Mouse (Mus musculus) olfactory bulb, adult 2 months (tissue): ENCODE data around the gene Fzd7. TPM values are rescaled to one million over a fixed set of nuclear protein-coding genes. Genes with fewer than 3 reads are reported as not detected.

Source experiments
- H3K27ac ChIP-seq: fragments of 200-500 bp; 2 replicates; pipeline ENCODE4 v1.5.1; 2012; ENCODE audit warnings: low read depth, low read length; ENCODE audit not compliant: insufficient read depth
- H3K4me1 ChIP-seq: fragments of 200-500 bp; 2 replicates; pipeline ENCODE4 v1.6.1; 2012; ENCODE audit warnings: low read length; ENCODE audit not compliant: control insufficient read depth, insufficient read depth
- H3K4me3 ChIP-seq: fragments of 200-500 bp; 2 replicates; pipeline ENCODE4 v1.5.1; 2012; ENCODE audit warnings: mild to moderate bottlenecking, low read depth, low read length, moderate library complexity; ENCODE audit not compliant: insufficient read depth
- CTCF ChIP-seq: fragments of 200-500 bp; IDR thresholded peaks from 2 replicates; pipeline ENCODE4 v1.5.1; 2012; ENCODE audit warnings: low read depth, mild to moderate bottlenecking, low read length, moderate library complexity; ENCODE audit not compliant: insufficient read depth
- POLR2A ChIP-seq: fragments of 200-500 bp; IDR thresholded peaks from 2 replicates; pipeline ENCODE4 v1.6.1; 2012; ENCODE audit warnings: mild to moderate bottlenecking, low read depth, low read length, moderate library complexity; ENCODE audit not compliant: insufficient read depth
- WGBS: fragments of 180-500 bp; shearing (Covaris S2); methylation state at CpG from one replicate; pipeline ENCODE4 v1.1.7; 2018; 5-methylcytosine and 5-hydroxymethylcytosine counted together
- polyA plus RNA-seq: library from polyadenylated mRNA; stranded (reverse); fragments of >200 nt; gene quantifications from 2 replicates; pipeline ENCODE4 v1.2.4, GENCODE M21; 2012; ENCODE audit warnings: low replicate concordance; ENCODE audit not compliant: missing spikeins, insufficient read depth, insufficient read length

Gene Fzd7
- polyA plus RNA-seq, 1 experiment: not detected

DNA sequence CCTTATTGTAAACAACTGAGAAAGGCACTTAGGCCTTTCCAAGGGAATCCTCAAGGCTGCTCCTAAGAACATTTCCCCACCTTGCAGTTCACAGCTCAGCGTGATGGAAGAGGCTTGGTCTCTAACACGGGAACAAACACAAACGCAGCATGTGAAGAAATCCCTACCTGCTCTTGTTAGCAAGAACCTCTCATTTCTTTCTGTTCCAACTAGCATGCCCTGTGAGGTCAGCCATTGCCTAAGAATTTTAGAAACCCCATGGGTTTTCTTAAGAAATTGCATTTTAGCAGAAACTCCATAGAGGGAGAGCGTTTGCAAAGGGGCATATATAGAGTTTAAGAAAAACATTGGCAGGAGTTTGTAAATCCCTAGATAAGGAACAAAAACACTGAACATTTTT, 6.3 kb downstream of the Fzd7 start:
- Histone ChIP-seq H3K4me1 (peaks cover 25% of the 10 kb centered on the region), H3K4me3 (no peak overlapping the region), H3K27ac (no peak overlapping the region)
- WGBS: 58% methylated on average over 4 of the region's 4 CpGs
- TF ChIP-seq CTCF (no peak), POLR2A (no peak)

DNA sequence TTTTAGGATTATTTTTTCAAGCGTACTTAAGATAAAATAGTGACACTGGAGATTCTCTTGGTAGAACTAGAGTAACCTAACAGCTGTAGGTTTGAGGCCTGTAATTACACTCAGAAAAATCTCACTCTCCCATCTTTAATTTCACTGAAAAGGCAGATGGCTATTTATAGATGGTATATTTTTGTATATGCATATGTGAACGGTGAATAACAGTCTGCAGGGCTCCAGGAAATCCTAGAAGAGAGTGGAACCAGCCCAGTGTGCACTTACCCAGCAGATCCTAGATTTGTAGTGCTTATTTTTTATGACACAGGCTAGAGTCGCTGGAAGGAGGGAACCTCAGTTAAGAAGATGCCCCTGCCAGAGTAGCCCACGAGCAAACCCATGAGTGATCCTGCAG, 6.8 kb downstream of the Fzd7 start:
- no peak overlapping the region for H3K4me3 ChIP-seq
- peaks cover 20% of the 10 kb centered on the region for H3K4me1 ChIP-seq
- WGBS: 34% methylated on average over 4 of the region's 4 CpGs
- peak overlapping the region; percentile 4; the same call in 1 of the 2 replicates for H3K27ac ChIP-seq
- TF ChIP-seq POLR2A (no peak), CTCF (no peak)

DNA sequence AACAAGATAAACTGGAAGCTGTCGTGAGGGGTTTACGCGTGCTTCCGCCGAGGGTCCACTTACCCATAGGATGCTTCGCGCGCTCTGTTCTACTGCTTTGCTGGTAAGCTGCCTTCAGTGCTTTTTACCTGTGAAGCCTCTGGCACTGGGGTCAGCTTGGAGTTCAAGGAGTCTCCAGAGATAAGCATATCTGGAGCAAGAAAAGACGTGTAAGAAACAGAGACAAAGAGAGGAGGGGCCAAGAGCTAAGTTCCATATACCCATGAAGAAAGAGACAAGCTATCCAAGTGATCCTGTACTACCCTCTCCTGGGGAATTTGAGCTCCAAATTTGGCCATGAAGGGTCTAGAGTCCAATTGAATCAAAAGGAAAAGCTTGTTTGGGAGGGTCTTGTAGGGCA, 9.3 kb downstream of the Fzd7 start:
- WGBS: 95% methylated on average over 9 of the region's 9 CpGs
- Histone ChIP-seq H3K4me3 (no peak overlapping the region), H3K4me1 (peaks cover 13% of the 10 kb centered on the region), H3K27ac (no peak overlapping the region)
- TF ChIP-seq CTCF (no peak), POLR2A (no peak)

GRCm38 (mm10) chr1:59492432-59492831, 10.2 kb downstream of the Fzd7 start:
- TF ChIP-seq POLR2A (no peak), CTCF (no peak)
- Histone ChIP-seq H3K27ac (no peak overlapping the region), H3K4me1 (peaks cover 13% of the 10 kb centered on the region), H3K4me3 (no peak overlapping the region)
- WGBS: 85% methylated on average over 4 of the region's 4 CpGs

GRCm38 (mm10) chr1:59495970-59496369, 13.7 kb downstream of the Fzd7 start:
- H3K27ac ChIP-seq: no peak overlapping the region
- H3K4me3 ChIP-seq: no peak overlapping the region
- TF ChIP-seq POLR2A: no peak
- TF ChIP-seq CTCF: no peak
- WGBS: 96% methylated on average over 5 of the region's 5 CpGs
- H3K4me1 ChIP-seq: no peaks in the 10 kb centered on the region

DNA sequence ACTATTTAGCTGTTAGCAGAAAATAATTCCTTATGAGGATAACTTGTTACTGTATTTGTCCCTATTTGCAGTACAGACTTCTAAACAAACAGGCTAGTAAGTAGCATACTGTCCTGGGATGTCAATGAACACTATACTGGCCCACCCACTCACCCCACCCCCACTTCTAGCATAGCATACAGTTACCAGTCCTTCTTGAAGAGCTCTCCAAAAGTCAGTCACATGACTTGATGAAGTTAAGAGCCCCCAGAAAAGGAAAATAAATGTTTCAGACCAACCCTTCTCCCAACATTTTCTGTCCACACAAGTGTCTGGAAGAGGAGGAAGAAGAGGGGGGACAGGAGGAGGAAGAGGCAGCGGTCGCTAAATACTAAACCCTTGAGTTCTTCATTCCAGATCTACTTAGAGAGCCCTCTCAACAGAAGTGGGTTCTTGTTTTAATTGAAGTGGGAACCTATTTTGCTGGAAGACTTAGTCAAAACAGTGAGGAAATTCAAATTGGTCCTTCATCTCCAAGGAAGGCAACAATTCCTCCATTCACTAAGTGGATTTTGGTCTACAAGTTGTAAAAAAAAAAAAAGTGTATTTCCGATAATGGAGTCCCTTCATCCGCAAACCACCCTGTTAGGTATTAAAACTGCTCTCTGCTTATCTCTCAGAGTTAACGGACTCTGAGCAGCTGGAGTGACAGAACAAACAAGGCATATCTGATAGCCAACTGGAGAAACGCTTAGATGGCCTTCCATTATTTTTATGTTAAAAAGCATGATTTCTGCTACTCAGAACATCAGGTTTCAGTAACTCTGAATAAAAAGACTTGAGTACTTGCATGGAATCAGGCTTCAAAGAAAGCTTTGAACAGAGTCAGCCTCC, 15.8 kb downstream of the Fzd7 start:
- 83% methylated on average over 6 of the region's 6 CpGs for WGBS
- Histone ChIP-seq H3K4me1 (no peaks in the 10 kb centered on the region), H3K4me3 (no peak overlapping the region), H3K27ac (no peak overlapping the region)
- no peak for TF ChIP-seq POLR2A
- no peak for TF ChIP-seq CTCF

GRCm38 (mm10) chr1:59499327-59499726, 17.1 kb downstream of the Fzd7 start:
- Histone ChIP-seq H3K4me3 (no peak overlapping the region), H3K27ac (no peak overlapping the region), H3K4me1 (no peaks in the 10 kb centered on the region)
- WGBS: 92% methylated on average over 3 of the region's 3 CpGs
- TF ChIP-seq POLR2A (no peak), CTCF (no peak)

GRCm38 (mm10) chr1:59502355-59502754, 20.1 kb downstream of the Fzd7 start:
- WGBS: 91% methylated on average over 2 of the region's 2 CpGs

DNA sequence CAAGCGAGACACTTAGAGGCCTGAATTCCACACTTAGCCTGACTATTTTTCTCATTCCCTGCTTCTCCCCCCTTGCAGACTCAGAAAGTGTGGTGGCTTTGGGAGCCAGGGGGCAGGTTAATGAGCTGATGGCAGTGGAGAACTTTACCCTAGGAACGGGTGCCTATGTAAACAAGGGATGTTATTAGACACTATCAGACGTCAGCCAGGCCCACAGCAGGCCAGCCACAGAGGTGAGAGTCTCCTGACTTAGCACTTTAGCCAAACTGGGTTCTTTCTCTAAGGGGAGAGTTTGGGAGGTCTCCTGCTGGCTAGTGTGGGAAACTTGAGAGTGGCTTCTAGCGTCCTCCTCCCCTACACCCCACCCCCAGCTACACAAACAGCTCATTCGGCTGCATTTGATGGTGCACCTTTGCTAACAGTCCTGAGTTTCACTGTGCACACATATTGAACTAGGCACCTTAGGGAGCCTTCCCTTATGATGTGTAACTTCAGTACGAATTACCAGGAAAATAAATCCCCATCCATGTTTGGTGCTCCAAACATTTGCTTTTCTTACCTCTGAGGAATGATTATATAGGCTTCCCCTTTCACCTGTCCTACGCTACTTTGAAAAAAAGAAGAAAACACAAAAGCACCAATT, 21.6 kb downstream of the Fzd7 start:
- Histone ChIP-seq H3K27ac (no peak overlapping the region), H3K4me1 (peaks cover 4% of the 10 kb centered on the region; the same call in 1 of the 2 replicates), H3K4me3 (no peak overlapping the region)
- 85% methylated on average over 7 of the region's 7 CpGs for WGBS
- TF ChIP-seq CTCF (no peak), POLR2A (no peak)

More at GRCm38 (mm10) chr1:59502355-59502754, 20.1 kb downstream of the Fzd7 start:
- TF ChIP-seq CTCF (no peak), POLR2A (no peak)
- Histone ChIP-seq H3K4me1 (no peaks in the 10 kb centered on the region), H3K27ac (no peak overlapping the region), H3K4me3 (no peak overlapping the region)
